Mouse (Mus musculus): ENCODE results near the gene Syndig1l.

Gene Syndig1l

DNA sequence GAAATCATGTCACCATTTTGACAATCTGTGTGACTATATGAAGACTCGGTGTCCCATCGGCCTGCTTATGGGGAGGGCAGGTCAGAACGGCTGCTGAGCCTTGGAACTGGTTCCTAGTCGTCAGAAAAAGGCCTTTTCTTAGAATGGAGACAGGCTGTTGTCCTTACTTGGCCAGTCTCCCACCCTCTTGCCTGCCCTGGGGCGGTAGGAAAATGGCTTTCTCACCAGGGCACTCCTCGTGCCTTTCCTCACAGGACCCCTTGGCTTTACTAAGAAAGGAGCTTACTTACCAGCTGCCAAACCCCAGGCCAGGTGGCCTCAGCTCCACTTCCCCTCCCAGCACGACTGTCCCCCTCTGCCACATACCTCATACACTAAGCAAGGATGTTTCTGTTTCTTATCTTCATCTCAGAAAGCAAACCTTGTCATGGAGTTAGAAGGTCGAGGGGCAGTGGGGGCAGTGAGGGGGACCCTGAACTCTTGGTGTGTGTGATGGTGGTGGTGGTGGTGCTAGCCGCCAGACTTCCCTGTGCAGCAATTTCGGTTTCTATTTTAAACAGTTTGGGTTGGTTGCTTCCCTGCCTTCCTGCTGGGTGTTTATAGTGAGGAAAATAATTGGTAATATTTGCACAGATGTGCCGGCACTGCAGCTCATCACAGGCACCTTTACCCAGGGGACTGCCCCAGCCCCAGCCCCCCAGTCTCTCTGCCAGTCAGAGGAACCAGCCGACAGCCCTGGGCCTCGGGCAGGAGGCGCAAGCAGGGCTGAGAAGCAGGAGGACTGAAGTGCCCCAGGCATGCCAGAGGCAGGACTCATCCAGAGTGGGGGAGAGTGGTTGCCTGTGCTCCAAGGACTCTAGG, 23.7 kb downstream of the Syndig1l start:
- DNase-seq (ENCODE audit: extremely low read depth, low read depth, low spot score), result no peak

DNA sequence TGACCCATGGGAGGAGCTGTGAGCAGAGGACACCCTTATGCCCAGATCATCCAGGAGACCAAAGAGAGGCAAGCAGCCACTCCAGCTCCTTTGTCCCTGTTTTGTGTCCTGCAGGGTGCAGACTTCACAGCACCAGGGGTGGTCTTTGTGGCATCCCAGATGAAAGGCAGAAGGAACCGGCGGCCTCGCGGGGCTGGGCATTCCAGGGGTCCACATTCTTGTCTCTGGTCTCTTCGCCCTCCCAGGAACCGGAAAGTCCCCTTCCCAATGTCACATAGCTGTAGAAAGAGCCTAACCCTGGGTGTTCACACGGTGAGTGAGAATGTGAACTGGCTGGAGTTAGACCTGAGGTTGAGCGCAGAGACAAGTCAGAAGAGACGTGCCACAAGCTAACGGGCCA, 27.0 kb downstream of the Syndig1l start:
- DNase-seq (ENCODE audit: extremely low read depth, low read depth, low spot score), result no peak

- no peak for DNase-seq (ENCODE audit: extremely low read depth, low read depth, low spot score)
Measured at GRCm38 (mm10) chr12:84670555-84670954, 28.1 kb downstream of the Syndig1l start.

- no peak for DNase-seq (ENCODE audit: extremely low read depth, low read depth, low spot score)
Measured at GRCm38 (mm10) chr12:84653912-84654311, 44.7 kb downstream of the Syndig1l start.

- no peak for DNase-seq (ENCODE audit: extremely low read depth, low read depth, low spot score)
Measured at GRCm38 (mm10) chr12:84650234-84650633, 48.4 kb downstream of the Syndig1l start.

GRCm38 (mm10) chr12:84640654-84641053, 58.0 kb downstream of the Syndig1l start, which contains the start of gene Vrtn:
Gene Vrtn, plus strand, starts transcription at chr12:84641019.
- DNase-seq (ENCODE audit: extremely low read depth, low read depth, low spot score), result no peak

GRCm38 (mm10) chr12:84640253-84640652, 58.4 kb downstream of the Syndig1l start:
- DNase-seq (ENCODE audit: extremely low read depth, low read depth, low spot score), result no peak

DNA sequence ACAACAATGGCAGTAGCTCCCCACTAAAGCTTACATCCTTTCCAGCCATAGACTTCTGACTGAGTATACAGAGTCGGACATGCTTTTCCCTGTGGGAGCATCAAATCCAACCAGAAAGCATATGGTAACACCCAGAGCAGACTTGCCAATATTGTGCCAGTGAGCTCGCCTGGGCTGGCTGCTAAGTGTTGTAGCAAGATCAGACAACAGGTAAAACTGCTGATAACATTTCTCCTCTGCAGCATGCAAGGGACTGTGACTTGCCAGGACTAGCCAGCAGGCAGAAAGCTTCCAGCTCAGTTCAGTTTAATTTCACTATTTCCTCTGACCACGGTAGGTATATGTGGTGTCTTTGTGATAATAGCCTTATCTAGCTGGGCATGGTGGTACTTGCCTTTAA, 66.8 kb downstream of the Syndig1l start:
- DNase-seq (ENCODE audit: extremely low read depth, low read depth, low spot score), result no peak
